Mouse (Mus musculus) brown adipose tissue, adult 24 weeks (tissue): ENCODE data around the gene Sppl2b. TPM values are rescaled to one million over a fixed set of nuclear protein-coding genes. Genes with fewer than 3 reads are reported as not detected.
"Not testable (repeated sequence)": the region's sequence is repeated elsewhere in the genome, so short reads cannot be mapped to it uniquely, and the experiment has no call there.

Experiments
- H3K27ac ChIP-seq: fragments of 200-500 bp; replicated peaks from 2 replicates; pipeline ENCODE4 v1.5.1; 2012; ENCODE audit warnings: low read depth, mild to moderate bottlenecking, low read length
- H3K4me1 ChIP-seq: fragments of 200-500 bp; 2 replicates; pipeline ENCODE4 v1.6.1; 2012; ENCODE audit warnings: low read length, mixed read lengths; ENCODE audit not compliant: control insufficient read depth, insufficient read depth, insufficient read length
- H3K4me3 ChIP-seq: fragments of 200-500 bp; 2 replicates; pipeline ENCODE4 v1.5.1; 2012; ENCODE audit warnings: low read depth, mild to moderate bottlenecking, low read length, moderate library complexity; ENCODE audit not compliant: insufficient read depth
- polyA plus RNA-seq: library from polyadenylated mRNA; stranded (reverse); fragments of >200 nt; gene quantifications from 2 replicates; pipeline ENCODE4 v1.2.4, GENCODE M21; 2012; ENCODE audit not compliant: missing spikeins, insufficient read depth, insufficient read length

Sppl2b gene
- polyA plus RNA-seq, 1 experiment, result 8.7 TPM

DNA sequence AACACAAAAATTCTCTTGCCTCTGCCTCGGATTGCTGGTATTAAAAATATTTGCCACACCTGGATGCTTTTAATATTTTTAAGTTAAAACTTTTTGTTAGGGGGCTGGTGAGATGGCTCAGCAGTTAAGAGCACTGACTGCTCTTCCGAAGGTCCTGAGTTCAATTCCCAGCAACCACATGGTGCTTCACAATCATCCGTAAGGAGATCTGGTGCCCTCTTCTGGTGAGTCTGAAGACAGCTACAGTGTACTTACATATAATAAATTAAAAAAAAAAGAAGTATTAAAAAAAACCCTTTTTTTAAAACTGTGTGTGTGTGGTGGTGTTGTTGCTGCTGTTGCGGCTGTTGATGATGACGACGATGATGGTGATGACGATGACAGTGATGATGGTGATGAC, 37.1 kb upstream of the Sppl2b start:
- H3K4me3 ChIP-seq, H3K27ac ChIP-seq, H3K4me1 ChIP-seq: not testable (repeated sequence)

DNA sequence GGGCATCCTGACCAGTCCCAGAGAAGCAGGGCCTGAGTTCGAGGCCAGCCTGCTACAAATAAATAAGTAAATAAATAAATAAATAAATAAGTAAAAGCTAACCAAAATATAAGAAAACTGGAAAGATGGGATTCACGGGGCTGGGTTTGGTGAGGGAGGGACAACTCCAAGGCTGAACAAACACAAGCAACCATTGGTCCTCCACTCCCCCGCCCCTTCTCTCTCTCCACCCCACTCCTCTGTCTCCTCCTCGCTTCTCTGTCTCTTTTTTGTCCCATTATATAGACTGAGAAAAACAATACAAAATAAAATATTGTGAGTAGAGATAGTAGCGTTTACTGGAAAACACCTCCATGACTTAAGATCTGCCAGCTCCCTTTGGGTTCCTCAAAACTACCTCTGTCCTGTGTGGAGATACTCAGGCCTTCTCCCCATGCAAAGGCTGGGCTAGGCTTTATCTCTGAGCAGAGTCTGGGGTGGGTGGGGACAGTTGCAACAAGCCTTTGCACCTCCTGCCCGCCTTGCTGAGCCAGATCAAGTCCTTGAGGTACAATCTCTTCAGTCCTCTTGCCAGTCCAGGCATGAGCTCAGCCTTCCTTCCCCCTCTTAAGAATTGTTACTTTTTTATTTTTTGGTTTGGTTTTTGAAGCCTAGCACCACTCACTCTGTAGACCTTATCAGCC, 36.3 kb upstream of the Sppl2b start:
- Histone ChIP-seq H3K4me3 (no peak overlapping the region), H3K4me1 (no peaks in the 10 kb centered on the region), H3K27ac (no peak overlapping the region)

DNA sequence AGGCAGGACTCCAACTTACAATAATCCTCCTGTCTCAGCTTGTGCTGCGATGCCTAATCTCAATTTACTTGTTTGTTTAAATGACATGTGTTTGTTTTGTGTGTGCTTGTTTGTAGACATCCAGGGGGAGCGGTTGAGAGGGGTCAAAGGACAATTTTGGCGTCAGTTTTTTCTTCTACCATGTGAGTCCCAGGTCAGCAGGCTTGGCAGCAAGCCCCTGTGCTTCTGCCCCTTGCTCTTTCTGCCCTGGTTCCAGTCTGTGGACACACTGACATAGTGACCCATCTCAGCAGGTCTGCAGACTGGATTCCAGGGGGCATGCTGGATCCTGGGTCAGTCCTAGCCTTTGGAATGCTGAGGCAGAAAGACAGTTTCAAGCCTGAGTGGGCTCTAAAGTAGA, 35.7 kb upstream of the Sppl2b start:
- Histone ChIP-seq H3K4me3 (no peak overlapping the region), H3K27ac (no peak overlapping the region), H3K4me1 (no peaks in the 10 kb centered on the region)

DNA sequence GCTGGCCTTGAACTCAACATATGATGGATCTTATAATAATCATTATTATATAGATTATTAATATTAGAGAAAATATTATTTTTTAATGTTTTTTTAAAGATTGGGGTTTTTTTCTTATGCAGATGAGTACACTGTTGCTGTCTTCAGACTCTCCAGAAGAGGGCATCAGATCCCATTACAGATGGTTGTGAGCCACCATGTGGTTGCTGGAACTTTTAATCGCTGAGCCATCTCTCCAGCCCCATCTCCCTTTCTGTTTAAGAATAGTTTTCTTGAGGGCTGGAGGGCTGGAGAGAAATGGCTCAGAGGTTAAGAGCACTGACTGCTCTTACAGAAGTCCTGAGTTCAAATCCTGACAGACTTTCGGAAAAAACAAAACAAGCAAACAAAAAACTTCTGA, 33.1 kb upstream of the Sppl2b start:
- no peaks in the 10 kb centered on the region for H3K4me1 ChIP-seq
- H3K27ac ChIP-seq, result no peak overlapping the region
- H3K4me3 ChIP-seq, result no peak overlapping the region

DNA sequence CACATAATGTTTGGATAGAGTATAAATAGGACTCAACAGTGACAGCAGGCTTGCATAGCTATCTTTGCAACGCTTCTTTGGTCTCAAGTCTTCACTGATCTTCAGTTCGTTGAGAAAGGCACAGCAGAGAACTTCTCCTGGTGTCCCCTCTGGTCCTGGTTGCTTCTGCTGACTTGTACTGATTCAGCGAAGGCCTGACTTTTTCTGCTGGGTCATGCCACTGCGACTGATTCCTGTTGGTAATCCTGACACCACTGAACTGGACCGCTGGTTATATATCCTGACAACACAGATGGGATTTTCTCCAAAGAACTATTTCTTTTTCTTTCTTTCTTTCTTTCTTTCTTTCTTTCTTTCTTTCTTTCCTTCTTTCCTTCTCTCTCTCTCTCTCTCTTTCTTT, 32.5 kb upstream of the Sppl2b start:
- Histone ChIP-seq H3K27ac (no peak overlapping the region), H3K4me1 (no peaks in the 10 kb centered on the region), H3K4me3 (no peak overlapping the region)

DNA sequence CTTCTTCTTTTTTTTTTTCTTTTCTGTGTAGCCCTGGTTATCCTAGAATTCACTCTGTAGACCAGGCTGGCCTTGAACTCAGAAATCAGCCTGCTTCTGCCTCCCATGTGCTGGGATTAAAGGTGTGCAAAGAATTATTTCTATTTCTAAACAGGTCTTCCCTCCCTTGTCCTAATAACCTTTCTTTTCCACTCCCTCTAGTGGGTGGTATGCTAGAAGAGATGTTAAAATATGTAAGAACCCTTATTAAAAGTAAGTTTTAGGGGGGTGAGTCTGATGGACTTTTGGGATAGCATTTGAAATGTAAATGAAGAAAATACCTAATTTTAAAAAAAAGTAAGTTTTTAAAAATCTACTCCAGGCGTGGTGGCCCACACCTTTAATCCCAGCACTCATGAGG, 31.8 kb upstream of the Sppl2b start:
- H3K4me3 ChIP-seq, result no peak overlapping the region
- no peaks in the 10 kb centered on the region; the same call in 1 of the 2 replicates for H3K4me1 ChIP-seq
- H3K27ac ChIP-seq, result no peak overlapping the region

DNA sequence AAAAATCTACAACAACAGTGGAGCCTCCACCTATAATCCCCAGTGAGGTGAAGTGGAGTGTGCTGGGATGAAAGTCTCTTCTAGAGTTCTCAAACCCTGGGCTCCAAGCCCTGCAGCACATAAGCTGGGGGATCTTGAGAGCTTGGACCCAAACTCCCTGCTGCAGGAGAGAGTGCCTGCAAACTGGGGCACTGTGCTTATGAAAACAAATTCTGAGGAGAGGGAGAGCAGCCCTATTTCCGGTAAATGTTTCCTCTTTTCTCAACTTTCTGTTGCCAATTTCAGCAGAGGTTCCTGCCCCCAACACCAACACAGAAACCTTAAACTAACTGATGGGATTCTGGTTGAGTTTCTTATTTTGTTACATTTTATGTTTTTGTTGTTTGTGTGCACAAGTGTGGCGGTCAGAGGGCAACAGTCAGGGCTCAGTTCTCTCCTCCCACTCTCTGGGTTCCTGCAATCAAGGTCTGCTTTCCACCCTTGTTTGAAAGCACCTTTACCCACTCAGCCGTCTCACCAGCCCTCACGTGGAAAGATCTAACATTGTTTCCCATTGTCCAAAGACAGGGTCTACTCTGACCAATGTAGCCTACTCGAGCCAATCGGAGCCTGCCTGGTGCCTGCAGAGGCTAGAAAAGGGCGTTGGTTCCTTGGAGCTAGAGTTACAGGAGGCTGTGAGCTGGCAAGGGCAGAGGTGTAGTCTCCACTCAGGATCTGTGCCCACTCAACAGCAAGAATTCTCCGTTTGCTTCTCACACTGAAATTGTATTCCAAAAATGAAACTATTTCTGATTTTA, 31.0 kb upstream of the Sppl2b start:
- Histone ChIP-seq H3K4me1 (no peaks in the 10 kb centered on the region; the same call in 1 of the 2 replicates), H3K4me3 (no peak overlapping the region), H3K27ac (peak overlapping the region; percentile 19)

DNA sequence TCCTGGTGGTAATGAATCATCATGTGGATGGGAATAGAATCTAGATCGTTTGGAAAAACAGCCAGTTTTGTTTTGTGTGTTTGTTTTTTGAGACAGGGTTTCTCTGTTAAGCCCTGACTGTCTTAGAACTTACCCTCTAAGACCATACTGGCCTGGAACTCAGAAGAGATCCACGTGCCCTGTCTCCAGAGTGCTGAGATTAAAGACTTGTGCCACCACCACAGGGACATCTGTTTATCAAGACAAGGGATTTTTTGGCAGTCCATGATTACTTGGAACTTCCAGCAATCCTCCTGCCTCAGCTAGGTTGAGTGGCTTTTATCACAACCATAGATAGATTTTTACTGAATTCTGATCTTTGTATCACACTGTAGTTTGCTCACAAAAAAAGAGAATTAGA, 30.2 kb upstream of the Sppl2b start:
- Histone ChIP-seq H3K4me1 (no peaks in the 10 kb centered on the region; the same call in 1 of the 2 replicates), H3K27ac (0 out of 2 replicates have a peak overlapping the region, but pooled peaks have one; percentile 19), H3K4me3 (no peak overlapping the region)

DNA sequence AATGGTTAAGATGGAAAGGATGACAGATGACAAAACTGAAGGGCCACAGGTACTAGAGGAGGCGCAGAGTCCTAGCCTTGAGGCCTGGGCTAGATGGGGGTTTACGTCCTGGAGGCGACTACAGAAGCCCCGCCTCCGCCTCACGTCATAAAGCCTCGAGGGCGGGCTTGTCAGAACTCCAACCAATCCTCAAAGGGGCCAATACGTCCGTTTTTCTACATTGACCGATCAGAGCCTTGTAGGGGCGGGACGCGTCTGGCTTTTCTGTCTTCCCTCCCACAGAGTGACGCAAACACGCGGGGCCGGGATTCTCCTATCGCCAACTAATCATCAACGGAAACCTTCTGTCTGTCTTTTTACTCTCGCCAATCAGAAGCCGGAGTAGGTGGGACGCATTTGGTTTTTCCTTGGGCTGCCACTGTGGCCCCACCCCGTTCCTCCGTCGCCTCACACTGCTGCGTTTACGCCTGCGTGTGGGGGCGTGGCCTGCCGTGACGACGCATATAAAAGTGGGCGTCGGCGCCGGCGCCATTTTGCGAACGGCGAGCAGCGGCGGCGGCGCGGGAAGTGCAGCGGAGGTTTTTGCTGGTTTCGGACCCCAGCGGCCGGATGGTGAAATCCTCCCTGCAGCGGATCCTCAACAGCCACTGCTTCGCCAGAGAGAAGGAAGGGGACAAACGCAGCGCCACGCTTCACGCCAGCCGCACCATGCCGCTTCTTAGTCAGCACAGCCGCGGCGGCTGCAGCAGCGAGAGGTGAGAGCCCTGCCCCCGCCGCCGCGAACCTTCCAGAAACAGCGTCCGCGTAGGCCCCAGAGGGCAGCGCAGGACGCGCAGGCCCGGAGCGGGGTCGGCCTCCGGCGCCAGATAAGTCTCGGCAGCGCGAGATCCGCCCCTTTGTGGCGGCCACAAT, 28.7 kb upstream of the Sppl2b start, which contains the start of gene Oaz1:
TSS of gene Oaz1 (plus strand) at position 506 of the 912 bp plus-strand sequence.
- H3K4me1 ChIP-seq, result no peaks in the 10 kb centered on the region; the same call in 1 of the 2 replicates
- H3K4me3 ChIP-seq, result peak within 1 kb of the TSS; percentile 98
- H3K27ac ChIP-seq, result peak within 1 kb of the TSS; percentile 92

DNA sequence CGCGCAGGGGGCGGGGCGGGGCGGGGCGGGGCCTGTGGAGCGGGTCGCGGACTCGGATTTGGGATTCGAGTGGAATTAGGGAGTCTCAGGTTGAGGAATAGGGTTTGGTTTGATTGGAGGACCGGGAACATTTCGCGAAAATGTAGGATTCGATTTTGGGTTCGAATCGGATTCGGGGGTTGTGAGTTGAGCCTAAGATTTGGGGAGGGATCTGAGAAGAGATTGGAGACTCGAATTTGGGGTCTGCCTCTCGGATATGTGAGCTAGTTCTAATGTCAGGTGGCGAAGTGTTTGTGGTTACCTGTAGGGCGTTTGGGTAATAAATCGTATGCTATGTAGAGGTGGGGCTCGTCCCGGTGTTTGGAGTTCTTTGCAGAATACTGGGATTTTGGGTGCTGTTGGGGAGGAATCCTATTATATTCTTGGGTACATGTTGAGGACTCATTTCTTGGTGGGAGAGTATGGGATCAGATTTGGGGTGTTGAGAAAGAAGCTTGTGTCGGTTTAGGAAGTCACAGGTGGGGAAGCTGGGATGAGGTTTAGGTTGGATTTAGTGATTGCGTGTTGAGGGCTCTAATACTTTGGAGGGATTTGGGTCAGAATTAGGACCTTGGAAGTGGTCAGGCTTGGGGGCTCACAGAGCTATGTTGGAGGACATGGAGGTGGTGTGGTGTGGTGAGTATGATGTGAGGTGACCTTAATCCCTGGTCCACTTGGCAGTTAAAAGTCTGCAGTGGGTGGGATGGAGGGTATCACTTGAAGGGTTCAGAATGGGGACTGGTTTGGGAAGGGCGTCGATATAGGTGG, 27.8 kb upstream of the Sppl2b start:
- Histone ChIP-seq H3K4me1 (no peaks in the 10 kb centered on the region; the same call in 1 of the 2 replicates), H3K27ac (no peak overlapping the region), H3K4me3 (peak overlapping the region; percentile 98)

DNA sequence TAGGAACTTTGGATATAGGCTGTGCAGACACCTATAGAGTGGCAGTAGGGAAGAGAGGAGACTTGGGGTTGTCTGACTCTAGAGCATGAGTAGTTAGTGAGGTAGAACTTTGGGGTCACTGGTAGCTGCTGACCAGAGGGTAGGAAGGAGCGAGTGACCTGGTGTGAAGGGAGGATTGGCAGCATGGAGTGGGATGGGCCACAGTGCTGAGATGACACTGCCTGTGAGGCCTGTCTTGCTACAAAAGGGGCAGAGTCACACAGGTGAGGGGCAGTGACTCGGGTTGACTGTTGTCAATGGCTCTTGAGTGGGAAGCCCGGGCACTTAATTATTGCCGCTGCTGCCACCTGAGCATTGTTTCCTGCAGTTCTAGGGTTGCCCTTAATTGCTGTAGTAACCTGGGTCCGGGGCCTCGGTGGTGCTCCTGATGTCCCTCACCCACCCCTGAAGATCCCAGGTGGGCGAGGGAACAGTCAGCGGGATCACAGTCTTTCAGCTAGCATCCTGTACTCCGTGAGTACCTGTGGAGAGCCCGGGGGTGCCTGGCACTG, 27.1 kb upstream of the Sppl2b start:
- Histone ChIP-seq H3K27ac (no peak overlapping the region), H3K4me1 (no peaks in the 10 kb centered on the region; the same call in 1 of the 2 replicates), H3K4me3 (peak overlapping the region; percentile 98)

DNA sequence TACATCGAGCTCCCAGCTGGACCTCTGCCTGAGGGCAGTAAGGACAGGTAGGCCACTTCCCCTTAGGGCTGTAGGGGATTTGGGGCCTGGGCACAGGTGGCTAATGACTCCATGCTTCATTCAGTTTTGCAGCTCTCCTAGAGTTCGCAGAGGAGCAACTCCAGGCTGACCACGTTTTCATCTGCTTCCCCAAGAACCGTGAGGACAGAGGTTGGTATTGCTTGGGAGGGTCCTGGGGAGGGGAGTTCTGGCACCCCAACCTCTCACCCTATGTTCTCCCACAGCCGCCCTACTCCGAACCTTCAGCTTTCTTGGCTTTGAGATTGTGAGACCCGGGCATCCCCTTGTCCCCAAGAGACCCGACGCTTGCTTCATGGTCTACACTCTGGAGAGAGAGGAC, 26.5 kb upstream of the Sppl2b start:
- H3K4me1 ChIP-seq, H3K27ac ChIP-seq: not testable (repeated sequence)
- peak overlapping the region; percentile 98 for H3K4me3 ChIP-seq

DNA sequence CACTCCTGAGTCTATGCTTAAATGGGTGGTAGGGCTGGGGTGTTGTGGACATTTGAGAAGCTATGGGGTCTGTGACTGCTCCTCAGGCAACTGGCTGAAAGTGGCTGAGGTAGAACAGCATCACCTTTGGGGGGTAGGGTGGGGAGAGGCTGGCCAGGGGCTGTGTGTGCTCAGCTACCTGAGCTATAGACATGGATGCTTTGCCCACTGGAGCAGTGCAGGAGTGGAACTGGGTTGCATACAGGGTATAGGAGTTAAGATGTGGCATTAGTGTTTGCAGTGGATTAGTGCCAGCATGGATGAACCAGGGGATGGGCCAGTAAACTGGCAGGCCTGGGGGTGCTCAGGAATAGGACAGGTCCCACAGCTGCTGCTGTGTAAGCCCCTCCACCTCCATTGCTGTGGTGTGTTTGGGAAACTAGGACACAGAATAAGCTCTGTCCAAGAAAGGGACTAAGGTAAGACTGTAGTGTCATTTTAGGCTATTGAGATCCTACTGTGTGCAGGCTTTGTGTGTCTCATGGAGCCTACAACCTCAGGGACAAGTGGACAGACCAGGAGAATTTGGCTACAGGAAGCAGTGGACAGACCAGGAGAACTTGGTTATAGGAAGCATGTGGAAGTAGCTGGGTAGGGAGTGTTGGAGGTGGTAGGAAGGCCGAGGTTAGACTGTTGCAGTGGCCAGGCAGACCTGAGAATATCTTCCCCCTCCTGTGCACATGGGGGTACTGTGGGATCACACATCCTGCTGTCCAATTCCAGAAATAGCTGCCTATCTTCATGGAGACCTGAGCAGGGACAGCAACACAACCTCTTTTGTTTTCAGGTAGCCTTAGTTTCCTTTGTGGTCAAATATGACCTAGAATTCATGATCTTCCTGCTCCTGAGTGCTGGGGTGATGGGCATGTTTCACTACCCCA, 25.5 kb upstream of the Sppl2b start:
- no peak overlapping the region for H3K27ac ChIP-seq
- no peak overlapping the region for H3K4me3 ChIP-seq
- no peaks in the 10 kb centered on the region; the same call in 1 of the 2 replicates for H3K4me1 ChIP-seq
